Mouse (Mus musculus): Measurements from ENCODE around the gene Gfm2. TPM values are rescaled to one million over a fixed set of nuclear protein-coding genes. Genes with fewer than 3 reads are reported as not detected.
A peak's percentile ranks its signal among the peaks of the same experiment; 100 is the strongest.
"Not testable (repeated sequence)": the region's sequence is repeated elsewhere in the genome, so short reads cannot be mapped to it uniquely, and the experiment has no call there.

Gfm2 gene
- polyA plus RNA-seq, 1 experiment, result 20.9 TPM

- Histone ChIP-seq H3K4me3 (no peak overlapping the region), H3ac (ENCODE audit: control insufficient read depth, insufficient read length) (no peak overlapping the region), H3K27me3 (ENCODE audit: control insufficient read depth, insufficient read depth, insufficient read length) (peaks cover 5% of the 10 kb centered on the region), H3K4me2 (ENCODE audit: low read depth) (no peak overlapping the region), H3K36me3 (ENCODE audit: control insufficient read depth, insufficient read depth) (no peaks in the 10 kb centered on the region), H3K79me2 (ENCODE audit: control insufficient read depth, insufficient read depth) (no peaks in the 10 kb centered on the region)
- TF ChIP-seq TCF12 (IDR thresholded peaks at IDR 0.05; ENCODE audit: insufficient read depth, poor library complexity, severe bottlenecking) (no peak), SRF (IDR thresholded peaks at IDR 0.05; ENCODE audit: control insufficient read depth, insufficient read length, low read depth) (no peak), CEBPB (IDR thresholded peaks at IDR 0.05; ENCODE audit: insufficient read depth, poor library complexity, severe bottlenecking) (no peak), USF1 (IDR thresholded peaks at IDR 0.05; ENCODE audit: low read depth) (no peak), E2F4 (IDR thresholded peaks at IDR 0.05; ENCODE audit: insufficient read depth) (no peak), MYOD1 (IDR thresholded peaks at IDR 0.05; ENCODE audit: control insufficient read depth in 1 of 3, insufficient read length in 2 of 3, low read depth in 2 of 3) (no peak), MYOG (IDR thresholded peaks at IDR 0.05; ENCODE audit: control insufficient read depth in 1 of 3, insufficient read depth in 1 of 3, insufficient read length in 2 of 3, low read depth in 2 of 3) (no peak), MAX (IDR thresholded peaks at IDR 0.05; ENCODE audit: low read depth) (no peak), TCF3 (IDR thresholded peaks at IDR 0.05; ENCODE audit: insufficient read length, low read depth) (no peak), REST (IDR thresholded peaks at IDR 0.05; ENCODE audit: insufficient read depth, insufficient read length) (no peak)
Observed at GRCm38 (mm10) chr13:97109046-97109445, 28.7 kb upstream of the Gfm2 start.

GRCm38 (mm10) chr13:97121341-97121740, 16.4 kb upstream of the Gfm2 start:
- Histone ChIP-seq H3K4me2 (ENCODE audit: low read depth) (no peak overlapping the region), H3K27me3 (ENCODE audit: control insufficient read depth, insufficient read depth, insufficient read length) (peaks cover 9% of the 10 kb centered on the region), H3K79me2 (ENCODE audit: control insufficient read depth, insufficient read depth) (no peaks in the 10 kb centered on the region), H3K4me3 (no peak overlapping the region), H3ac (ENCODE audit: control insufficient read depth, insufficient read length) (no peak overlapping the region), H3K36me3 (ENCODE audit: control insufficient read depth, insufficient read depth) (no peaks in the 10 kb centered on the region)
- TF ChIP-seq MYOD1 (IDR thresholded peaks at IDR 0.05; ENCODE audit: control insufficient read depth in 1 of 3, insufficient read length in 2 of 3, low read depth in 2 of 3), result no peak
- no peak for TF ChIP-seq MAX (IDR thresholded peaks at IDR 0.05; ENCODE audit: low read depth)
- no peak for TF ChIP-seq CEBPB (IDR thresholded peaks at IDR 0.05; ENCODE audit: insufficient read depth, poor library complexity, severe bottlenecking)
- no peak for TF ChIP-seq TCF3 (IDR thresholded peaks at IDR 0.05; ENCODE audit: insufficient read length, low read depth)

DNA sequence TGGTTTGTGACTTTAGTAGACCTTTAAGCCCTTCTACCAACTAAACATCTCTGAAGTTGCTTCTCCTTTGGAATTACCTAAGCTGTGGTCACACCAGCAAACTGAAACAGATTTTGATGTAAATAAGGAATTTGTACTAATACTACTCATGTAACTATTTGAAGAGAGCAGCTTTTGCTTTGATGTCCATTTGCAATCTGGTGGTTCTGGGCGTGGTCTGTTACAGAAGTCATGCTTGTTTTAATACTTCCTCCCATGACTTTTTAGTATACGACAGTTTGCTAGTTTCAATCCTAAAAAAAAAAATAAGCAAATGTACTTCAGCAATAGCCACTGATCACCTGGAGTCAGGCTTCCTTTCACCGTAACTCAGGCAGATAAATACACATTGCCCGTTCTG, 8.1 kb upstream of the Gfm2 start:
- H3K79me2 ChIP-seq (ENCODE audit: control insufficient read depth, insufficient read depth); H3ac ChIP-seq (ENCODE audit: control insufficient read depth, insufficient read length); H3K27me3 ChIP-seq (ENCODE audit: control insufficient read depth, insufficient read depth, insufficient read length); H3K4me2 ChIP-seq (ENCODE audit: low read depth); H3K4me3 ChIP-seq: not testable (repeated sequence)
- peaks cover 26% of the 10 kb centered on the region for H3K36me3 ChIP-seq (ENCODE audit: control insufficient read depth, insufficient read depth)

- peaks cover 29% of the 10 kb centered on the region for H3K36me3 ChIP-seq (ENCODE audit: control insufficient read depth, insufficient read depth)
- H3K4me2 ChIP-seq (ENCODE audit: low read depth); H3K27me3 ChIP-seq (ENCODE audit: control insufficient read depth, insufficient read depth, insufficient read length); H3K4me3 ChIP-seq; H3ac ChIP-seq (ENCODE audit: control insufficient read depth, insufficient read length); H3K79me2 ChIP-seq (ENCODE audit: control insufficient read depth, insufficient read depth): not testable (repeated sequence)
Observed at GRCm38 (mm10) chr13:97130413-97130812, 7.3 kb upstream of the Gfm2 start.

- H3K27me3 ChIP-seq (ENCODE audit: control insufficient read depth, insufficient read depth, insufficient read length), result not testable (repeated sequence)
- H3K4me3 ChIP-seq, result peak overlapping the region; percentile 92
- peaks cover 22% of the 10 kb centered on the region for H3K36me3 ChIP-seq (ENCODE audit: control insufficient read depth, insufficient read depth)
- peak overlapping the region; percentile 77 for H3K4me2 ChIP-seq (ENCODE audit: low read depth)
- peaks cover 20% of the 10 kb centered on the region for H3K79me2 ChIP-seq (ENCODE audit: control insufficient read depth, insufficient read depth)
- H3ac ChIP-seq (ENCODE audit: control insufficient read depth, insufficient read length), result peak overlapping the region; percentile 15
Observed at GRCm38 (mm10) chr13:97138404-97138931, 731 bp downstream of the Gfm2 start.

DNA sequence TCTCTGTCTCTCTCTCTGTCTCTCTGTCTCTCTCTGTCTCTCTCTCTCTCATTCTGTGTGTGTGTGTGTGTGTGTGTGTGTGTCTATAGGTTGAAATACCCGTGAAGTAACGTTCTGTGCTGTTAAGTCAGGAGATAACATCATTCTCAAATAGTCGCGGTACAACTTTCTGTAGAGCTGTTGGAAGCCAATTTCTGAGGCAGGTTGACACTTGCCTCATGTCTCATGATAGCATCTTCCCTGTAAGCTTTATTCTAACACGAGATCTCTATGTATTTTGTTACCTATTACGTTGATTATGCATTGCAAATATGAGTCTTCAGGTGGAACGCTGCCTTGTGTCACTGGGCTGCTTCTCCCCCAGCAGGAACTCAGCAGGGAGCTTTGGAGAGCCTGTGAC, 4.6 kb downstream of the Gfm2 start:
- Histone ChIP-seq H3K79me2 (ENCODE audit: control insufficient read depth, insufficient read depth) (peaks cover 11% of the 10 kb centered on the region), H3K4me2 (ENCODE audit: low read depth) (no peak overlapping the region), H3ac (ENCODE audit: control insufficient read depth, insufficient read length) (no peak overlapping the region), H3K36me3 (ENCODE audit: control insufficient read depth, insufficient read depth) (peaks cover 29% of the 10 kb centered on the region), H3K4me3 (no peak overlapping the region), H3K27me3 (ENCODE audit: control insufficient read depth, insufficient read depth, insufficient read length) (no peaks in the 10 kb centered on the region)
- no peak for TF ChIP-seq POLR2A (IDR thresholded peaks at IDR 0.05; ENCODE audit: insufficient read length, low read depth)
- TF ChIP-seq TCF12 (IDR thresholded peaks at IDR 0.05; ENCODE audit: insufficient read depth, poor library complexity, severe bottlenecking), result no peak
- TF ChIP-seq CEBPB (IDR thresholded peaks at IDR 0.05; ENCODE audit: insufficient read depth, poor library complexity, severe bottlenecking), result no peak
- no peak for TF ChIP-seq USF1 (IDR thresholded peaks at IDR 0.05; ENCODE audit: low read depth)
- no peak for TF ChIP-seq MYOD1 (IDR thresholded peaks at IDR 0.05; ENCODE audit: control insufficient read depth in 1 of 3, insufficient read length in 2 of 3, low read depth in 2 of 3)
- TF ChIP-seq SRF (IDR thresholded peaks at IDR 0.05; ENCODE audit: control insufficient read depth, insufficient read length, low read depth), result no peak
- TF ChIP-seq MYOG (IDR thresholded peaks at IDR 0.05; ENCODE audit: control insufficient read depth in 1 of 3, insufficient read depth in 1 of 3, insufficient read length in 2 of 3, low read depth in 2 of 3), result no peak
- TF ChIP-seq TCF3 (IDR thresholded peaks at IDR 0.05; ENCODE audit: insufficient read length, low read depth), result no peak
- no peak for TF ChIP-seq REST (IDR thresholded peaks at IDR 0.05; ENCODE audit: insufficient read depth, insufficient read length)
- TF ChIP-seq MAX (IDR thresholded peaks at IDR 0.05; ENCODE audit: low read depth), result no peak
